Mouse (Mus musculus) neural tube, embryonic 10.5 days (tissue): ENCODE measurements around the gene Hdac2.

Experiments used
- DNase-seq: peaks from one replicate; pipeline ENCODE4 v3.0.0-alpha.2; 2017; ENCODE audit warnings: low spot score; ENCODE audit errors: extremely low spot score

Hdac2 gene

DNA sequence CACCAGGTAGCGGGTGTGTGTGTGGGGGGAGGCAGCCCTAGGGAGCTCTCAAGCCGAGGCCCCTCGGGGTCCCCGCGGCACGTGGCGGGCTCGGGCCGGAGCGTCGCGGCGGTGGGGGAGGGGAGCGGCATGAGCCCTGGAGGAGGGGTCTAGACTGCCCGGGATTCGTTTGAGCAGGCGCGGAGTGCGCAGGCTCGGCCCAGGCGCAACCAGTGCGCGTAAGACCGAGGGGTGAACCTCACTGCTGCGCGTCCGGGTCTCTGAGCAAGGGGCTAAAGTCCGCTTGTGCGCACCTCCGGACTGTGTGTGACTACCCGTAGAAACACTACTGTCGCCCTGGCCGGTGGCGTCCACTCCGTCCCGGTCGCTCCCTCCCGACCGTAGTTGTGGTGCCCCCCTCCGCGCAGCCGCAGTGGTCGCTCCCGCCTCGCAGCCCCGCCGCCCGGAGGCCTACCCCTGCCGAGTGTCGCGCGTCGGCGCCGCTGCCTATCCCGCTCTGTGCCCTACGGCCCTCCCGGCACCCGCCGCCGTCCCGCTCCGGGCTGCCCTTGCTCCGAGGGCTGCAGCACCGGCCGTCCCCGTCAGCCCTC, at the start of gene Hdac2:
Gene Hdac2 (plus strand): TSS at position 459 of the 590 bp plus-strand sequence.
- peak; percentile 91 for DNase-seq

DNA sequence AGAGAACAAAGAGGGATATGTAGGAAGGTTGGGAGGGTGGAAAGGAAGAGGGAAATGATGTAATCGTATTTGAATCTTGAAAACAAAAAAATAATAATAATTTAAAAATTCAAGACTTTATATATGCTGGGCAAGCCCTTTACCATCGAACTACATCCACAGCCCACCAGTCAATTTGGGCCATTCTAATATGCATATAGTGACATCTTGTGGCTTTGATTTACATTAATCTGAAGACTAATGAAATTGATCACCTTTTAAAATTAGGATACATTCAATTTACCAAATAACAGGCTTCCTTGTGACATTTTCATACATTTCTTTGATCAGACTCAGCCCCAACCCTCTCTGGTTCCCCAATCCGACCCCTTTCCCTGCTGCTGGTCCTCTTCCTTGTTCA, 46.1 kb upstream of the Hdac2 start:
- no peak for DNase-seq

DNA sequence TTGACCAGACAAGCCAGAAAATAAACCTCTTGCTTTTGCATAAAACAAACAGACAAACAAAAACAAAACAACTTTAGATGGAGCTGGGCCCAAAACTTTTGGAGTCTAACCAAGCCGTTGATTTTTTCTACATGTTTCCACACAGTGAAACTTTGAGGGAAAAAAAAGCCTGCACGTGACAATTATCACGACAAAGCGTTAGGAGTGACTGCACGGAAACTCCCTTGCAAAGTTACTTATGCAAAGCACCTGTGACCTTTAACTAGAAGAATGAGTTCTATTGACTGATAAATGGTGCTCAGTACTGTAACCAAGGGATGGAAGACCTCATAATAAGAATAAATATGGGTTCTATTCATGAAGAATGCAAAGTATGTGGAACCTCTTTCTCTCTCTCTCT, 38.5 kb upstream of the Hdac2 start:
- DNase-seq, result no peak

DNA sequence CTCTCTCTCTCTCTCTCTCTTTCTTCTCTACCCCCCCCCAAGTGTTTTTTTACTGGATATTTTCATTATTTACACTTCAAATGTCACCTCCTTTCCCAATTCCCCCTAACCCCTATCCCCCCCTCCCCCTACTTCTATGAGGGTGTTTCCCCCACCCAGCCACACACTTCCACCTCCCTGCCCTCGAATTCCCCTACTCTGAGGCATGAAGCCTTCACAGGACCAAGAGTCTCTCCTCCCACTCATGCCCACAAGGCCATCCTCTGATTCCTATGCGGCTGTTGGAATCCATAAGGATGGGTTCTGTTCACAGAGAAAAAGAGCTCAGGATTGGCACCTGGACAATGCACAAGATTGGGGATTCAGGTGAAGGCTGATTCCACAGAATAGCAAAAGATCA, 38.1 kb upstream of the Hdac2 start:
- DNase-seq, result no peak

DNA sequence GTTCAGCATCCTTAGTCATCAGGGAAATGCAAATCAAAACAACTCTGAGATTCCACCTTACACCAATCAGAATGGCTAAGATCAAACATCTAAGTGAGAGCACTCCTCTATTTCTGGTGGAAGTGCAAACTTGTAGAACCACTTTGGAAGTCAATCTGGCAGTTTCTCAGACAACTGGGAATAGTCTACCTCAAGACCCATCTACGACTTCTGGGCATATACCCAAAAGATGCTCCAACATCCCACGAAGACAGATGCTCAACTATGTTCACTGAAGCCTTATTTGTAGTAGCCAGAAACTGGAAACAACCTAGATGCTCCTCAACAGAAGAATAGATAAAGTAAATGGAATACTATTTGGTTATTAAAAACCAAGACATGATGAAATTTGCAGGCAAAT, 22.6 kb upstream of the Hdac2 start:
- DNase-seq, result no peak

DNA sequence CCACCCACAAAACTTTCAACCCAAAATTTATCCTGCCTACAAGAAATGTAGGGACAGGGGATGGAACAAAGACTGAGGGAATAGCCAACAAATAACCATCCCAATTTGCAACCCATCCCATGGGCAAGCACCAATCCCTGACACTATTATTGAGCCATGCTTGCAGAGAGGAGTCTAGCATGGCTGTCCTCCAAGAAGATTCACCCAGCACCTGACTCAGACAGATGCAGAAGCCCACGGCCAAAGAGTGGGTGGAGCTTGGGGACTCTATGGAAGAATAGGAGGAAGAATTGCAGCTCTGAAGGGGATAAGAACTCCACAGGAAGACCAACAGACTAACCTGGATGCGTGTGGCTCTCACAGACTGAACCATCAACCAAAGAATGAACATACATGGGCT, 21.7 kb upstream of the Hdac2 start:
- no peak for DNase-seq

DNA sequence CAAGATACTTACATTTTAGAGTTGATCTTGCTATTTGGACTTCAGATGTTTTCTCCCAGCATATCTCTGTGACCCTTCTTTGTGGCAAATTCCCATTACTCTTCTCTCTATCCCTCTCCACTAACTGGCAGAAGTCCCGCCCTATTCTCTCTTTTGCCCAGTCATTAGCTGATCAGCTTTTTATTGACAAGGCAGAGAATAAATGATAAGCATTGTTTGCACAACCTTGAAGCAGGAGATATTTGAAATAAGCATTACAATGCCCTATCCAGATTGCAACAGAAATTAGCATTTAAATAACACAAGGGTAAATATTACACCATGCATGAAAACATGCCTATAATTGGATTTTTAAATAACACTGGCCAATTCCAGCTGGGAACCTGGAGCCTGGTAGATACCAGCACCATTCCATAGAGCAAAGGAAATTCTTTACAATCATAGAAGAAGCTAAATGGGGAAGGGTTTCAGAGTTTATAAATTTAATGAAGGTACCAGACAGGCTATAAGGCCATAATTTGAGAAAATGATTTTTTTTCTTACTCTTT, 14.7 kb upstream of the Hdac2 start:
- no peak for DNase-seq

DNA sequence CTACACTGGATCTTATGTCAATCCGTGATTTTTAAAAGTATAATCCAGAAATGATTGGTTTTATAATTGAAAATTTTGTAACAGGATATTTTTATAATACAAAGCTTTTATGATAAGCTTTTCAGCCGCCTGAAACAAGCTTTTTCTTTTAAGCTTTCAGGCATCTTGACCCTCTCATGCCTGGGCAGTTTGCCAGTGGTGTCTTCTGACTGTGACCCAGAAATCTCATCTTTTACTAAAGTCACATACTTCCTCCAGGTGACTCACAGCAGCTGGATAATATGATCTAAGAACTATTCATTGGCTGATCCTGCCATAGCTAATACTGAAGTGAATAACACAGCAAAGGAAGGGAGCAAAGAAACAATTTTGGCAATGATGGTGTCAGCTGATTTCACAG, 9.9 kb upstream of the Hdac2 start:
- no peak for DNase-seq

DNA sequence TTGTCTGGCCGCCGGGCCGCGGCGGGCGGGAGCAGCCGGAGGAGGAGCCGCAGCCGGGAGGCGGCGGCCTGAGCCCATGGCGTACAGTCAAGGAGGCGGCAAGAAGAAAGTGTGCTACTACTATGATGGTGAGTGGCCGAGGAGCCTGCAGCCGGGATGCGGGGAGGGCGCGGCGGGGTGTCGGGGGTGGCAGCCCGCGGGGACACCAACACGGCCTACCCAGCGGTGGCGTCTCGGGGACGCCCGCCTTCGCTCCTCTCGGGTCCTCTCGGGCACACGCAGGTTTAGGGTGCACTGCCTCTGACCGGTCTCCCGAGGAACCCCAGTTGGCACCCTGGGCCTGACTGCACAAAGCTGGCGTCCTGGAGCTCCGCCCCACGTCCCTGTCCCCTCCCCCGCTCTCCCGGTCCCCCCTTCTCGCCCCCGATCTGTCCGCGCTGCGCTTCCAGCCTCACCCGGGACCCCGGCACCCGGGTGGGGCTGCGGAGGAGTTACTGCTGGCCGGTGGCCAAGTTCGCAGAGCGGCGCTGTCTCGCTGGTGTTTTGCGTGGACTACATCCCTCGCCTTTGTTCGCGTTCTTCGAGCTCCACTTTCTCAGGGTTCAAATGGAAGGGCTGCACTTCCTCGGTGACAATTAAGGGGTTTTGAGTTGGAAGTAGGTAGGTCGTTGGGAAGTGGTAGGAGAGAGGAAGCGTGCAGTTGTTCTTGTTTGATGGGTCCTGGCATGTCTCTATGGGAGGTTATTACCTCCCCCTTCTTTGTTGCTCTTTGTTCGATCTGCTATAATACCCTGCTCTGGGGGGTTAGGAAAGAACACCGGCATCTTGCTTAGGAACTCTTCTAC, 554 bp downstream of the Hdac2 start:
- DNase-seq, result peak; percentile 89

DNA sequence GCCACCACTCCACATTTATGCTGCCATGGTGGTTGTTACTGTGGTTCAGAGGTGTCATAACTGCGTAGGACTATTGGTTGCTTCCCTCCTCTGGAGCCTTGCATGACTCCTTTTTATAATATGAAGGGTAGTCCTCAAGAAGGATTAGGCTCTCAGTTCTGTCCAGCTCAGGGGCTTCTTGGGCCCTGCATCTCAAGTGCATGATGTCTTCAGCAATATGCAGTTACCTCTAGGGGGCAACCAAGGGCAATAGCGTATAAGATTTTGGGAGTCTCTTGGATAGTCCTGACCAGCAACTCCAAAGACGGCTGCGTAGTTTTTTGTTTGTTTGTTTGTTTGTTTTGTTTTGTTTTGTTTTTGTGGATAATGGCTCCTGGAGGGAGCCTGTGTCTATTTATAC, 7.5 kb downstream of the Hdac2 start:
- DNase-seq, result no peak

DNA sequence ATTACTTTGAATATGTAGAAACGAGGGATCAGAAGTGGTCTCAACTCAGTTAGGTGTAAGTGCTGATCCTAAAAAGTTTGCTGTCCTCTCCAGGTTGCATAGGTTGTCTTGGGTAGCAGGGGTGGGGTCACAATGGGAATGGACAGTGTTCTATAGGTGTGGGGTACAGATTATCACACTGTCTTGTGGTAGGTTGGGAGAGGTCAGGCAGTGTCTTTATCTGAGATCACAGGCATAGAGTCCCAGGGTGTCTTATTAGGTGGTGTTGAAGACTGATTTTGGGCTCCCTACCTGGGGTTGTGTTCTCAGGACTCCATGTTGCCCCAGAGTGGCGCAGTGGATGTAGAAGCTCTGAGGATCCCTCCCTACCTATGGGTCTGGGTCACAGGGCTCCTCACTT, 17.8 kb downstream of the Hdac2 start:
- DNase-seq, result no peak

DNA sequence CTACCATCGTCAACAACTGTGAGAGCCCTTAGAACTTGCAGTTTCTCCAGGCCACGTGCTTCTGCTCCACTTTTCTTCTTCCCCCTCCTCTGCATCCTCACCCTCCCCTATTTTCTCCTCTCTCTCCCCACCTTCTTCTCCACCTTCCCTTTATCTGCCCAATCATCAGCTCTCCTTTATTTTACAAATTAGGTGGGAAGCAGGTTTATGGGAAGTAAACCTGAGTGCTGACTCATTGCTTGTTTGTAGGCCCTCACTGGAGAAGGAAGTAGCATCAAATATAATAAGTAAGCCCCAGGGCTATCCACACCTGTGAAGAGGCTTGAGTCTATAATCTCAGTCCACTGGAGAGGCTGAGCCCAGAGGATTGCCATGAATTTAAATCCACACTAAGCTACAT, 26.5 kb downstream of the Hdac2 start:
- no peak for DNase-seq

DNA sequence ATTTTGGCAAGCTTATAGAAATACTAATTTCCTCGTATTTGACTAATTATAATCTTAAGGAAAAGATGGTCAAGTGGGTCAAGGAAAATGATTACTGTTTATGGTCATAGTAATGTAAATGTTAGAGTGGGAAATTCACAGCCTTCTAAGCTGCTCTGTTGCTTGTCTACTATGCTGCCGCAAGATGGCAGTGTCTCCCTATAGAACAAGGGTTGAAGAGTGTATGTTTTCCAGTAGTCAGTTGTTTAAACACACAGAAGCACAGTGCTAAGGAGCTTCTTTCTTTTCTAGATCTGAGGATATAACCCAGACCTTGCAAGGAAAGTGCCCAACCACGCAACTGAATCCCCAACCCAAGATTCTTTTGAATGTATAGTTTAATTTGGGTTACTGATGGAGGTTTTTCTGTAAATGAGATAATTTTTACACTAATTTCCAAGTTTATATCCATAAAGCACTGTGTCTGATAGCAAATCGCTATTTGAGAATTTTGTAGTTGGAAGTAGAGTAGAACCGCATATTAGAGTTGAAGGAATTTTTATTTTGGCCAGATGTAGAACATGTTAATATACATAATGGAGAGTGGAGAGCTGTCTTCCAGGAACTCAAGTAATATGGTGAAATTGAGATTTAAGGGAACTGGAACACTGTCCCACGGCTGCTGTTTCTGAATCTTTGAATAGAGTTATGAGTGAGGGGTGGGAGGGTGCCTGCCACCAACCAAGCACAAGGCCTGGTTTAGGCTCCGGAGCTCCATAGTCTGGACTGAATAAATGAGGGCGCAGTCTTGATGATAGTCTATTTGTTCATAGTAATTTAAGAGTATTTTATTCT, 40.1 kb downstream of the Hdac2 start:
- peak; percentile 67 for DNase-seq

DNA sequence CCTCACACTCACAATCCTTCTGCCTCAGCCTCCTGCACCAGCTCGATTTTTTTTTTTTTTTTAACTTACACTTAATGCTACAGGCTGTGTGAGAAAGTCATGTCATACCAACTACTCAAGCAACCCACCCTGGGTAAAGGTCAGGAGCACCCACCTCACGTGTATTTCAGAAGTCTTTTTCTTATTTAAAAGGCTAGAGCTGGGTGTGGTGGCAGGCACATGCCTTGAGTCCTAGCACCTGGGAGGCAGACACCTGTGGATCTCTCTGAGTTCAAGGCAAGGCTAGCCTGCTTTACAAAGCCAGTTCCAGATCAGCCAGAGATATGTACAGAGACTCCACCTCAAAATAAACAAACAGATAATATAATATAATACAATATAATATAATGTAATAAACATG, 41.4 kb downstream of the Hdac2 start:
- no peak for DNase-seq

DNA sequence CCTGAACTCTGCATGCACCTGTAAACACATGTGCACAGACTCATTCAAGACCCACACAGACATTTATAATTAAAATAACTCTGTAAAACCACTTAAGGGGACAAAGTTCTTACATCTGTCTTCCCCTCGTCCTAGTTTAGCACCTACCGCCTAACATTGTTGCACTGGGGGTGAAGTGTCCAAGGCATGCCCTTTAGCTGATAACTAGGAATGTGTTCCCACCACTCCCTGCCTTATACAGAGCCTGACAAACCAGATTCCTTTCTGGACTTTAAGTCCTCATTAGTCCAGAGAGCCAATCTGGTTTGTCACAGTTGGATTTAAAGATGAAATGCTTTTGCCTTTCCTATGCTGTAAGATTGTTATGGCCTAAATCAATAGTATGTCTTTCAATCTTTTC, 41.9 kb downstream of the Hdac2 start:
- DNase-seq, result no peak

DNA sequence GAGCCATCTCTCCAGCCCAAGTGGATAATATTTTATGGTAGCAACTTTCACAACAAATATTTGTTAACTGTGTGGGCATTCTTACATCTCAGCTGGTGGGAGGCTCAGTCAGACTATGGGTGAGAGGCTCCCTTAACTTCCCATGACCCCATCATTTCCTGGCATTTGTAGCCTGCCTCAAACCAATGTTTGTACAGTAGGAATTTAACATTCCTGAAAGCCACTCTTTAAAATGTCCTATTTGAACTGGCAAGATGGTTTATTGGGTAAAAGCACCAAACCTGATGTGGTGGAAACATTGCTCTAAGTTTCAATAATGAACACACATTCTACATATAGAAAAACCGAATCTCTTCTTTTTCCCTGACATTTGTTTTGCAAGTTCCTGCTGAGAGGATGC, 50.0 kb downstream of the Hdac2 start:
- no peak for DNase-seq

DNA sequence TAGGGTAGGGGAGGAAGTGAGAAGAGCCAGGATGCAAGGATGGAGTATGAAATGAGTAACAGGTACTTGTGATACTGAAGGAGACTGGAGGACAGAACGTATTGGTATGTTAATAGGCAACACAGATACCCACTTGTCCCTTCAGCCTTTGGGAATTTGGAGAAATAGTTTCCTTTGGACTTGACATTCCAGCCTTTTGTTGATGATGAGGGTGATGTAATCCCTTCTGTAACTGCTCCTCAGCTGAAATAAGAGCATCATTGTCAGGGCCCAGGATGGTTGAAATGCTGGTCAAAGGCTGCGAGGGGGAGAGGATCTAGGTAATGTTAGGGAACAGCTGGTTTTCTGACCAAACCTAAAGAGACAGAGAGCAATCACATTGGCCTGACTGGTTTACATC, 54.3 kb downstream of the Hdac2 start:
- no peak for DNase-seq

DNA sequence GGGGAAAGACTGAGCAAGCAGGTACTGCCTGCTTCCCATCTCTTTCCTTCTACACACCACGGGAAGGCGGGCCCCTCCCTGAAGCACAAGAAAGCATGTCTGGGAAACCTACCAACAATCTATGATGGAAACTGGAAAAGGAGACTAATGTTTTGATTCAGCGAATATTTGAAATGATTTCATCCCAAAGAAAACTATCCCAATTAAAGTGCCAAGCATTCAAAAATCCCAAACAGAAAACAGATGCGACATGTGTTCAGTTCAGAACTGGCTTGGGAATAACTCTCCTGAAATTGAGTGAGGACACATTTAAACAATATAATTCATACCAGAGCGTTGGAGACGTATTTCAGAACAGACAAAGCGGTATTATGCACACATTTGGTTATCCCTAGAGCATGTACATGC, 60.8 kb downstream of the Hdac2 start:
- DNase-seq, result no peak

DNA sequence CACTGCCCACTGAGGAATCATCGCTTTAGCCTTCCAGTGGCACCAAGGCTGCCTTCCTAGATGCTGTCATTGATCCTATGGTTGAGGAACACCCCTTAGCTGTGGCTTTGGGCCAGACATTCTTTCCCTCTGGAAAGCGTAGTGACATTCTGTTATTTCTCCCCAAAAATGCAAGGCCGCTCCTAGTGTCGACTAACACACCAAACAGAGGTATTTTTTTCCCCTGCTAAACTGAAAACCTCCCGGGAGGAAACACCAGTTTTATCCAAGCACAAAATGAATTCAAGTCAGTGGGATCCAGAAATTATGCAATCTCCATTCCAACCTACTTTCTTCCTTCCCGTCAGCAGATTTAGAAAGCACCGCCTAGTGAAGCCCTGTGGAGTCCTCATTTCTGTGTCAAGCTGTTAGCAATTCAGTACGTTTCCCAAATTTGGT, 73.3 kb downstream of the Hdac2 start:
- no peak for DNase-seq
